Mouse (Mus musculus): ENCODE measurements at regions not wholly inside any gene's neighbourhood (a gene's known extent, or its start where the extent isn't known, plus 50 kb on each side); places are given as distances from the start of the nearest gene placed in this dataset.

GRCm38 (mm10) chr6:93031812-93032330 is 88.6 kb upstream of the Adamts9 start:
- Histone ChIP-seq H3K4me2 (ENCODE audit: low read length) (no peak overlapping the region), H3K9ac (replicated peaks; ENCODE audit: low read depth, low read length) (no peak overlapping the region), H3K36me3 (ENCODE audit: control insufficient read depth, insufficient read depth) (no peaks in the 10 kb centered on the region), H3K9me3 (ENCODE audit: control insufficient read depth, low read length) (peaks cover 4% of the 10 kb centered on the region; the same call in 1 of the 2 replicates), H3K4me3 (replicated peaks; ENCODE audit: low read length) (no peak overlapping the region), H3K27me3 (replicated peaks; ENCODE audit: control insufficient read depth, insufficient read depth, low read length) (no peaks in the 10 kb centered on the region), H3K4me1 (replicated peaks; ENCODE audit: control insufficient read depth, insufficient read depth, low read length) (no peaks in the 10 kb centered on the region), H3K27ac (ENCODE audit: low read length) (no peak overlapping the region)
- 83% methylated on average over 1 of the region's 1 CpGs for WGBS
- no peak for ATAC-seq

- Histone ChIP-seq H3K27ac (ENCODE audit: low read length) (no peak overlapping the region), H3K9me3 (ENCODE audit: control insufficient read depth, low read length) (no peaks in the 10 kb centered on the region), H3K4me2 (ENCODE audit: low read length) (no peak overlapping the region), H3K36me3 (ENCODE audit: control insufficient read depth, insufficient read depth) (no peaks in the 10 kb centered on the region), H3K4me1 (replicated peaks; ENCODE audit: control insufficient read depth, insufficient read depth, low read length) (peaks cover 4% of the 10 kb centered on the region; the same call in 1 of the 2 replicates), H3K4me3 (replicated peaks; ENCODE audit: low read length) (no peak overlapping the region), H3K27me3 (replicated peaks; ENCODE audit: control insufficient read depth, insufficient read depth, low read length) (no peaks in the 10 kb centered on the region), H3K9ac (replicated peaks; ENCODE audit: low read depth, low read length) (no peak overlapping the region)
- WGBS: 77% methylated on average over 9 of the region's 9 CpGs
- ATAC-seq: no peak
These were observed 83.1 kb upstream of the Adamts9 start for GRCm38 (mm10) chr6:93026068-93027022.

- Histone ChIP-seq H3K36me3 (ENCODE audit: control insufficient read depth, insufficient read depth) (no peaks in the 10 kb centered on the region), H3K9me3 (ENCODE audit: control insufficient read depth, low read length) (no peaks in the 10 kb centered on the region), H3K4me2 (ENCODE audit: low read length) (no peak overlapping the region), H3K4me3 (replicated peaks; ENCODE audit: low read length) (no peak overlapping the region), H3K27ac (ENCODE audit: low read length) (no peak overlapping the region), H3K4me1 (replicated peaks; ENCODE audit: control insufficient read depth, insufficient read depth, low read length) (no peaks in the 10 kb centered on the region), H3K27me3 (replicated peaks; ENCODE audit: control insufficient read depth, insufficient read depth, low read length) (no peaks in the 10 kb centered on the region), H3K9ac (replicated peaks; ENCODE audit: low read depth, low read length) (no peak overlapping the region)
- ATAC-seq: no peak
- WGBS: 85% methylated on average over 1 of the region's 1 CpGs
These were observed 71.2 kb upstream of the Adamts9 start for GRCm38 (mm10) chr6:93014534-93014933.

GRCm38 (mm10) chr6:93011906-93012305 is 68.6 kb upstream of the Adamts9 start:
- H3K9me3 ChIP-seq (ENCODE audit: control insufficient read depth, low read length): no peaks in the 10 kb centered on the region
- no peak overlapping the region for H3K27ac ChIP-seq (ENCODE audit: low read length)
- no peak overlapping the region for H3K4me2 ChIP-seq (ENCODE audit: low read length)
- H3K36me3 ChIP-seq (ENCODE audit: control insufficient read depth, insufficient read depth): no peaks in the 10 kb centered on the region
- H3K4me3 ChIP-seq (replicated peaks; ENCODE audit: low read length): no peak overlapping the region
- no peaks in the 10 kb centered on the region for H3K4me1 ChIP-seq (replicated peaks; ENCODE audit: control insufficient read depth, insufficient read depth, low read length)
- no peak overlapping the region for H3K9ac ChIP-seq (replicated peaks; ENCODE audit: low read depth, low read length)
- WGBS: 88% methylated on average over 5 of the region's 5 CpGs
- no peaks in the 10 kb centered on the region for H3K27me3 ChIP-seq (replicated peaks; ENCODE audit: control insufficient read depth, insufficient read depth, low read length)
- ATAC-seq: no peak

- H3K27me3 ChIP-seq (replicated peaks; ENCODE audit: control insufficient read depth, insufficient read depth, low read length): no peaks in the 10 kb centered on the region
- H3K27ac ChIP-seq (ENCODE audit: low read length): no peak overlapping the region
- 0 out of 2 replicates have a peak, but pooled peaks cover 3% of the 10 kb centered on the region for H3K4me1 ChIP-seq (replicated peaks; ENCODE audit: control insufficient read depth, insufficient read depth, low read length)
- no peak for ATAC-seq
- no peaks in the 10 kb centered on the region for H3K36me3 ChIP-seq (ENCODE audit: control insufficient read depth, insufficient read depth)
- no peak overlapping the region for H3K9ac ChIP-seq (replicated peaks; ENCODE audit: low read depth, low read length)
- H3K4me2 ChIP-seq (ENCODE audit: low read length): no peak overlapping the region
- whole genome bisulfite sequencing: 55% methylated on average over 3 of the region's 3 CpGs
- no peaks in the 10 kb centered on the region for H3K9me3 ChIP-seq (ENCODE audit: control insufficient read depth, low read length)
- H3K4me3 ChIP-seq (replicated peaks; ENCODE audit: low read length): no peak overlapping the region
These were observed 61.4 kb upstream of the Adamts9 start for GRCm38 (mm10) chr6:93004587-93005240.

- 97% methylated on average over 5 of the region's 5 CpGs for WGBS
- Histone ChIP-seq H3K27me3 (replicated peaks; ENCODE audit: control insufficient read depth, insufficient read depth, low read length) (no peaks in the 10 kb centered on the region), H3K27ac (ENCODE audit: low read length) (no peak overlapping the region), H3K4me3 (replicated peaks; ENCODE audit: low read length) (no peak overlapping the region), H3K9me3 (ENCODE audit: control insufficient read depth, low read length) (no peaks in the 10 kb centered on the region), H3K4me1 (replicated peaks; ENCODE audit: control insufficient read depth, insufficient read depth, low read length) (0 out of 2 replicates have a peak, but pooled peaks cover 3% of the 10 kb centered on the region), H3K4me2 (ENCODE audit: low read length) (no peak overlapping the region), H3K9ac (replicated peaks; ENCODE audit: low read depth, low read length) (no peak overlapping the region), H3K36me3 (ENCODE audit: control insufficient read depth, insufficient read depth) (no peaks in the 10 kb centered on the region)
- no peak for ATAC-seq
These were observed 60.5 kb upstream of the Adamts9 start for GRCm38 (mm10) chr6:93003812-93004211.

GRCm38 (mm10) chr6:92993647-92994046 is 50.4 kb upstream of the Adamts9 start:
- no peaks in the 10 kb centered on the region for H3K4me1 ChIP-seq (replicated peaks; ENCODE audit: control insufficient read depth, insufficient read depth, low read length)
- ATAC-seq: no peak
- 90% methylated on average over 5 of the region's 5 CpGs for WGBS

More at GRCm38 (mm10) chr6:92993647-92994046, 50.4 kb upstream of the Adamts9 start:
- no peak overlapping the region for H3K9ac ChIP-seq (replicated peaks; ENCODE audit: low read depth, low read length)
- H3K36me3 ChIP-seq (ENCODE audit: control insufficient read depth, insufficient read depth): no peaks in the 10 kb centered on the region
- no peak overlapping the region for H3K4me2 ChIP-seq (ENCODE audit: low read length)
- H3K27me3 ChIP-seq (replicated peaks; ENCODE audit: control insufficient read depth, insufficient read depth, low read length): no peaks in the 10 kb centered on the region
- H3K4me3 ChIP-seq (replicated peaks; ENCODE audit: low read length): no peak overlapping the region
- no peak overlapping the region for H3K27ac ChIP-seq (ENCODE audit: low read length)
- no peaks in the 10 kb centered on the region for H3K9me3 ChIP-seq (ENCODE audit: control insufficient read depth, low read length)
